Comparison of ENCODE assay signal across 28 mouse cellular contexts in genomic region chr5:133708881-133709280, GRCm38 (mm10).
DNase-seq lines count a peak whose midpoint lies in the region; ATAC-seq lines count a peak whose summit lies in the region.
"Had no signal": no experiment of that assay in that cellular context is flagged by ENCODE, and none has a peak within 500 bp of the region (broad histone marks: within the 10 kb centered on the region; RNA-seq: fewer than 3 reads in every experiment).

No protein-coding gene starts in this region.

- H3K27ac ChIP-seq in hindbrain, embryonic 14.5 days: no peak overlapping the region
- H3K27ac ChIP-seq: hindbrain, embryonic 10.5 days; hindbrain, postnatal 0 days; liver, embryonic 14.5 days; macrophage; midbrain, embryonic 15.5 days; neural tube, embryonic 15.5 days; stomach, embryonic 15.5 days had no signal

- no peak overlapping the region for H3K4me2 ChIP-seq in hindbrain, embryonic 14.5 days (replicated peaks)
- H3K4me2 ChIP-seq: midbrain, embryonic 15.5 days; neural tube, embryonic 15.5 days; stomach, embryonic 15.5 days had no signal

- H3K9ac ChIP-seq in hindbrain, embryonic 14.5 days: no peak overlapping the region
- H3K9ac ChIP-seq: liver, embryonic 14.5 days; midbrain, embryonic 15.5 days; neural tube, embryonic 15.5 days; stomach, embryonic 15.5 days had no signal

- 61% methylated on average over 8 of the region's 8 CpGs for WGBS in hindbrain, embryonic 14.5 days

- DNase-seq in frontal cortex, adult 2 months (ENCODE audit: extremely low spot score in 1 of 2, low spot score in 1 of 2): peak; percentile 4 to 12
- no peak for DNase-seq in frontal cortex, postnatal 14 days (ENCODE audit: low spot score in 2 of 2)
- DNase-seq in left cerebral cortex, adult 9 months (ENCODE audit: low spot score in 2 of 2): peak; percentile 1 to 3
- no peak for DNase-seq in left cerebral cortex, adult 11 months (ENCODE audit: low spot score)
- peak; percentile 4 for DNase-seq in right cerebral cortex, adult 18-20 months
- DNase-seq in right cerebral cortex, postnatal 4 days: no peak
- peak; percentile 54 for DNase-seq in telencephalon, adult 2 months (ENCODE audit: low read depth, low spot score)
- no peak for DNase-seq in hindbrain, embryonic 14.5 days (ENCODE audit: low spot score)
- DNase-seq: adrenal gland, postnatal 25 days; B cell, adult 2 months; cerebellum, adult 8-10 months; cerebellum, postnatal 25 days; gastrocnemius, postnatal 10 days; heart, postnatal 14 days; kidney, adult 9 months; kidney, postnatal 10 days; liver; lung, adult 2 months; lung, postnatal 10 days; thymus, postnatal 14 days had no signal

- no peaks in the 10 kb centered on the region for H3K4me1 ChIP-seq in hindbrain, embryonic 14.5 days (replicated peaks; ENCODE audit: control insufficient read depth, insufficient read depth, low read length)
- H3K4me1 ChIP-seq: hindbrain, embryonic 10.5 days; midbrain, embryonic 15.5 days; neural tube, embryonic 15.5 days; stomach, embryonic 15.5 days had no signal

- no peak for ATAC-seq in hindbrain, embryonic 14.5 days (ENCODE audit: low FRiP score)
- ATAC-seq: hindbrain, postnatal 0 days; intestine, embryonic 16.5 days; midbrain, embryonic 15.5 days had no signal

- H3K4me3 ChIP-seq in hindbrain, embryonic 14.5 days (replicated peaks; ENCODE audit: low read length): no peak overlapping the region
- H3K4me3 ChIP-seq: hindbrain, embryonic 10.5 days; midbrain, embryonic 15.5 days; neural tube, embryonic 15.5 days; stomach, embryonic 15.5 days had no signal

- no peaks in the 10 kb centered on the region for H3K27me3 ChIP-seq in hindbrain, embryonic 14.5 days (ENCODE audit: control insufficient read depth, insufficient read depth, low read length)
- H3K27me3 ChIP-seq: midbrain, embryonic 15.5 days; neural tube, embryonic 15.5 days; stomach, embryonic 15.5 days had no signal

- no peaks in the 10 kb centered on the region for H3K36me3 ChIP-seq in hindbrain, embryonic 14.5 days (replicated peaks; ENCODE audit: control insufficient read depth, insufficient read depth)
- H3K36me3 ChIP-seq: hindbrain, embryonic 10.5 days; midbrain, embryonic 15.5 days; neural tube, embryonic 15.5 days; stomach, embryonic 15.5 days had no signal

- H3K9me3 ChIP-seq in hindbrain, embryonic 14.5 days (ENCODE audit: control insufficient read depth, low read length): no peaks in the 10 kb centered on the region
- H3K9me3 ChIP-seq: hindbrain, embryonic 10.5 days; midbrain, embryonic 15.5 days; neural tube, embryonic 15.5 days; stomach, embryonic 15.5 days had no signal

Comparison
In these comparisons a context has a peak if more than half of its experiments do, and no peak if none do; other contexts are left out.
1. DNase-seq: peak in frontal cortex, adult 2 months (2 of 2), left cerebral cortex, adult 9 months (2 of 2), right cerebral cortex, adult 18-20 months (single experiment) and telencephalon, adult 2 months (single experiment); none in frontal cortex, postnatal 14 days (0 of 2), left cerebral cortex, adult 11 months (single experiment), right cerebral cortex, postnatal 4 days (single experiment) and hindbrain, embryonic 14.5 days (single experiment).